ENCODE assay signal across 22 mouse cellular contexts in the genomic region with DNA sequence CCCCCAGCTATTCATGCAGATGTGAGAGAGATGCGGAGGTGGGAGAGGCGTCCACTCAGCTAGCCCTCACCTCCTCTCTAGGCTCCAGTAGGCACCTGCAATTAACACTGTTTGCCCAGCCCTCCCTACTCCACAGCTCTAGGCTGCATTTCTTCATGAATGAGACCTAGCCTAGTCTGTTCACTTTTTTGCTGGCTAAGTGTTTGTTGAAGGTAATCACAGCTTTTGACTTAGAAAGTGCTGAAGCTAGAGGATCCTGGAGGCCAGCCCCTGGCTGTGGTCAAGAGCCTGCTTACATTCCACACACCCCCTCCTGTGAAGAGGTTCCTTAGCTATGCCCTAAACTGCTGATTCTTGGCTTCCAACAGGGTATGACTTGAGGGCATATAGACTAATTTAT. TPM values are rescaled to one million over a fixed set of nuclear protein-coding genes. Genes with fewer than 3 reads are reported as not detected.
A peak's percentile ranks its signal among the peaks of the same experiment; 100 is the strongest.
DNase-seq lines count a peak whose midpoint lies in the region; ATAC-seq and TF ChIP-seq lines count a peak whose summit lies in the region.
"Had no signal": no experiment of that assay in that cellular context is flagged by ENCODE, and none has a peak within 500 bp of the region (broad histone marks: within the 10 kb centered on the region; RNA-seq: fewer than 3 reads in every experiment).

No protein-coding gene starts in this region.

- H3K4me2 ChIP-seq in limb, embryonic 15.5 days, result no peak overlapping the region
- peak overlapping the region; percentile 48 for H3K4me2 ChIP-seq in lung, embryonic 14.5 days
- H3K4me2 ChIP-seq: heart, embryonic 15.5 days had no signal

- H3K4me3 ChIP-seq in limb, embryonic 15.5 days, result no peak overlapping the region
- no peak overlapping the region for H3K4me3 ChIP-seq in limb, embryonic 10.5 days
- H3K4me3 ChIP-seq in lung, embryonic 14.5 days (ENCODE audit: low read depth, low read length), result no peak overlapping the region
- H3K4me3 ChIP-seq: heart, adult 2 months; heart, embryonic 15.5 days had no signal

- peaks cover 14% of the 10 kb centered on the region for H3K4me1 ChIP-seq in limb, embryonic 15.5 days
- peaks cover 12% of the 10 kb centered on the region for H3K4me1 ChIP-seq in limb, embryonic 10.5 days
- peaks cover 5% of the 10 kb centered on the region; the same call in 1 of the 2 replicates for H3K4me1 ChIP-seq in lung, embryonic 14.5 days (ENCODE audit: insufficient read depth)

- no peak overlapping the region for H3K27ac ChIP-seq in limb, embryonic 15.5 days
- H3K27ac ChIP-seq in limb, embryonic 10.5 days, result no peak overlapping the region
- peak overlapping the region; percentile 77; the same call in 1 of the 2 replicates for H3K27ac ChIP-seq in lung, embryonic 14.5 days (ENCODE audit: low read depth)
- H3K27ac ChIP-seq: heart, adult 2 months; heart, embryonic 15.5 days; neural tube, embryonic 15.5 days had no signal

- no peak for TF ChIP-seq CTCF in lung, embryonic 14.5 days (IDR thresholded peaks at IDR 0.05; ENCODE audit: low read depth)

- H3K9ac ChIP-seq in limb, embryonic 15.5 days, result no peak overlapping the region
- no peak overlapping the region for H3K9ac ChIP-seq in lung, embryonic 14.5 days
- H3K9ac ChIP-seq: heart, embryonic 15.5 days; liver, postnatal 0 days; neural tube, embryonic 15.5 days had no signal

- no peaks in the 10 kb centered on the region for H3K36me3 ChIP-seq in limb, embryonic 15.5 days
- no peaks in the 10 kb centered on the region for H3K36me3 ChIP-seq in limb, embryonic 10.5 days
- H3K36me3 ChIP-seq in lung, embryonic 14.5 days (ENCODE audit: insufficient read depth), result no peaks in the 10 kb centered on the region
- H3K36me3 ChIP-seq: heart, embryonic 15.5 days; neural tube, embryonic 15.5 days had no signal

- peaks cover 20% of the 10 kb centered on the region for H3K27me3 ChIP-seq in limb, embryonic 15.5 days
- peaks cover 51% of the 10 kb centered on the region for H3K27me3 ChIP-seq in limb, embryonic 10.5 days (ENCODE audit: low read depth, poor library complexity, severe bottlenecking)
- H3K27me3 ChIP-seq in lung, embryonic 14.5 days (ENCODE audit: insufficient read depth, low read length), result peaks cover 9% of the 10 kb centered on the region; the same call in 1 of the 2 replicates

- peak; percentile 52; the same call in 1 of the 2 replicates for ATAC-seq in limb, embryonic 15.5 days (ENCODE audit: insufficient number of reproducible peaks, low FRiP score, low TSS enrichment, low read depth)
- peak; percentile 89 for ATAC-seq in lung, embryonic 14.5 days (ENCODE audit: insufficient read depth)
- ATAC-seq: forebrain, embryonic 16.5 days; liver, postnatal 0 days; midbrain, embryonic 16.5 days had no signal

- DNase-seq in limb, embryonic 10.5 days (ENCODE audit: low spot score), result no peak
- peak; percentile 70 for DNase-seq in lung, embryonic 14.5 days
- DNase-seq in lung, postnatal 36 days, result peak; percentile 70
- DNase-seq in cerebellum, adult 18-20 months, result no peak
- DNase-seq in cerebellum, adult 11 months, result no peak
- no peak for DNase-seq in layer of hippocampus, adult 11-12 months (ENCODE audit: low spot score)
- DNase-seq: adrenal gland, postnatal 14 days; cerebellum, adult 11-12 months; cerebellum, postnatal 36 days; gastrocnemius, postnatal 25 days; heart, adult 2 months; heart, postnatal 4 days; kidney, adult 8-10 months; liver, postnatal 0 days; right cerebral cortex, postnatal 14 days; thymus, postnatal 14 days had no signal

- WGBS in limb, embryonic 15.5 days, result 10% methylated on average over 1 of the region's 2 CpGs
- WGBS in limb, embryonic 10.5 days, result 29% methylated on average over 1 of the region's 2 CpGs
- WGBS in lung, embryonic 14.5 days, result 13% methylated on average over 2 of the region's 2 CpGs

- H3K9me3 ChIP-seq in limb, embryonic 15.5 days, result no peaks in the 10 kb centered on the region
- H3K9me3 ChIP-seq in limb, embryonic 10.5 days (replicated peaks), result no peaks in the 10 kb centered on the region
- no peaks in the 10 kb centered on the region for H3K9me3 ChIP-seq in lung, embryonic 14.5 days (ENCODE audit: low read depth, low read length)
- H3K9me3 ChIP-seq: heart, embryonic 15.5 days; neural tube, embryonic 15.5 days had no signal

RNA-seq across cellular contexts. Expression of a gene that starts 1.8 kb away (rescaled TPM):
- 2.1 and 2.8 TPM in 2 replicates for polyA plus RNA-seq in limb, embryonic 15.5 days (2015; fragmentation: Nextera tagmentation; extraction: Ambion mirVana)
- 0.26 and 0.33 TPM in 2 replicates for polyA plus RNA-seq in limb, embryonic 10.5 days (2016; fragmentation: Nextera tagmentation; extraction: Ambion mirVana)
- 14.9 TPM in 2 replicates for polyA plus RNA-seq in lung, embryonic 14.5 days (2014; fragmentation: Nextera tagmentation; extraction: Ambion mirVana)
- polyA plus RNA-seq: liver, adult 2 months; liver, postnatal 0 days had no signal

RNA-seq across cellular contexts. Expression of a gene that starts 29.8 kb away (rescaled TPM):
- 706 and 819 TPM in 2 replicates for polyA plus RNA-seq in limb, embryonic 15.5 days (2015; fragmentation: Nextera tagmentation; extraction: Ambion mirVana)
- 757 and 864 TPM in 2 replicates for polyA plus RNA-seq in limb, embryonic 10.5 days (2016; fragmentation: Nextera tagmentation; extraction: Ambion mirVana)
- polyA plus RNA-seq in lung, embryonic 14.5 days (2014; fragmentation: Nextera tagmentation; extraction: Ambion mirVana), result 1,001 and 1,027 TPM in 2 replicates

RNA-seq across cellular contexts. Expression of a gene that starts 49.4 kb away (rescaled TPM):
- 151 and 155 TPM in 2 replicates for polyA plus RNA-seq in limb, embryonic 15.5 days (2015; fragmentation: Nextera tagmentation; extraction: Ambion mirVana)
- 198 and 199 TPM in 2 replicates for polyA plus RNA-seq in limb, embryonic 10.5 days (2016; fragmentation: Nextera tagmentation; extraction: Ambion mirVana)
- polyA plus RNA-seq in lung, embryonic 14.5 days (2014; fragmentation: Nextera tagmentation; extraction: Ambion mirVana), result 195 and 196 TPM in 2 replicates

Comparison
In these comparisons a context has a peak if more than half of its experiments do, and no peak if none do; other contexts are left out.
1. DNase-seq: peak in lung, embryonic 14.5 days (single experiment) and lung, postnatal 36 days (single experiment); none in limb, embryonic 10.5 days (single experiment), cerebellum, adult 18-20 months (0 of 2), cerebellum, adult 11 months (single experiment) and layer of hippocampus, adult 11-12 months (single experiment).